Mouse (Mus musculus): ENCODE measurements around the gene Ipmk. TPM values are rescaled to one million over a fixed set of nuclear protein-coding genes. Genes with fewer than 3 reads are reported as not detected.

Ipmk gene
- total and polyA plus RNA-seq, 3 experiments, result 14.7 to 27.1 (median 23.8) TPM

DNA sequence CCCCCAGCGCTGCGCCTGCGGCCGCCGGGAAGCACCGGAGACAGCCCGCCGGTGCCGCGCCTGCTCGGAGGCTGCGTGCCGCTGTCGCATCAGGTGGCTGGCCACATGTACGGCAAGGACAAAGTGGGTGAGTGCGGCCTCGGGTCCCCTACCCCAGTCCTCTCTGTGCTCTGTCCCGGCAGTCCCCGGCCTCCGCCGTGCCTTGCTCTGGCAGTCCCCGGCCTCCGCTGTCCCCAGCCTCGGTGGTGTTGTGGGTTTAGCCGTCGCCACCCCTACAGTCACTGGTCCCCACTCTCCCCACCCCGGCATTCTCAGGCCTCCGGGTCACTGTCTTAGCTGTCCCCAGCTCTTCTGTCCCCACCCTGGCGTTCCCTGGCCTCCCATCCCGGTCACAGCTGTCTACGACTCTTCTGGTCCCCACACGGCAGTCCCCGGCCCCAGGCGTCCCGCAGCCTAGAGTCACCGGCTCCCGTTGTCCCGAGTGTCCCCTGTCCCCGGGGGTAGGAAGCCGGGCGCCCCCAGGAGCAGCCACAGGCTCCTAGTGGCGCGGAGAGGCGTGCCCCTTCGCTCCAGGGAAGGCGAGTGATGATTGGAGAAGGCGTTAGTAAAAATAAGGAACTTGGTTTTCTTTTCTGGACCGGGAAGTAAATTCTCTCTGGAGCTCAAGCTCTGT is 537 bp downstream of the Ipmk start:
- peaks cover 7% of the 10 kb centered on the region for H3K79me2 ChIP-seq (replicated peaks; ENCODE audit: control insufficient read depth, extremely low read depth, insufficient read depth, poor library complexity, severe bottlenecking)
- peak overlapping the region; percentile 25 for H3K27ac ChIP-seq (ENCODE audit: insufficient read depth, low read depth)
- dilution Hi-C loops (cut with MboI; ENCODE audit: extremely low pct_ligation_motif_present, extremely low pct_unique_long_range_greater_than_20kb, low sequenced_read_pairs), result no loop called here
- H3K4me1 ChIP-seq (ENCODE audit: control insufficient read depth in 1 of 2, insufficient read depth in 2 of 2), result peaks cover 2 to 50% of the 10 kb centered on the region in 2 experiments; a peak in 2 of 4 replicates
- no peaks in the 10 kb centered on the region for H3K9me3 ChIP-seq (replicated peaks; ENCODE audit: low read length)
- H3K27me3 ChIP-seq (replicated peaks), result no peaks in the 10 kb centered on the region
- H3K36me3 ChIP-seq (replicated peaks in 1 of 2; ENCODE audit: control insufficient read depth in 1 of 2, insufficient read depth in 1 of 2, low read length in 1 of 2), result peaks cover 6 to 31% of the 10 kb centered on the region in 2 experiments
- H3K9ac ChIP-seq (ENCODE audit: insufficient read depth, low read depth), result peak overlapping the region; percentile 63
- H3K4me2 ChIP-seq (ENCODE audit: insufficient read depth, low read depth, poor library complexity, severe bottlenecking), result peak overlapping the region; percentile 77; the same call in 1 of the 2 replicates
- TF ChIP-seq SMC3 (IDR thresholded peaks at IDR 0.05; ENCODE audit: low read depth, low read length) (no peak), BHLHE40 (IDR thresholded peaks at IDR 0.05; ENCODE audit: low read depth, low read length) (0 out of 2 replicates have a peak, but pooled peaks have one; percentile 9), MXI1 (IDR thresholded peaks at IDR 0.05; ENCODE audit: low read depth, low read length) (peak; percentile 54; the same call in 1 of the 2 replicates), USF1 (IDR thresholded peaks at IDR 0.05; ENCODE audit: low read depth, low read length) (no peak), MAX (IDR thresholded peaks at IDR 0.05; ENCODE audit: low read length) (0 out of 2 replicates have a peak, but pooled peaks have one; percentile 34), UBTF (IDR thresholded peaks at IDR 0.05; ENCODE audit: low read depth, low read length) (peak; percentile 84; the same call in 1 of the 2 replicates), RCOR1 (conservative IDR thresholded peaks at IDR 0.05; ENCODE audit: low read depth, low read length) (no peak), MEF2A (IDR thresholded peaks at IDR 0.05; ENCODE audit: borderline replicate concordance, low read depth, low read length) (no peak)
- in situ Hi-C loops (cut with MboI; ENCODE audit: low pct_ligation_motif_present, low pct_unique_long_range_greater_than_20kb, low sequenced_read_pairs), result loop anchor here (10.0 kb wide), 1 partner anchor 47 kb away; no protein-coding TSS in a partner anchor
- H3K4me3 ChIP-seq (replicated peaks in 1 of 3; ENCODE audit: low read depth in 2 of 3, low read length in 2 of 3, poor library complexity in 1 of 3), result peak overlapping the region; percentile 85 to 96 (median 95)
- peak; percentile 30 for DNase-seq (ENCODE audit: extremely low read depth)

DNA sequence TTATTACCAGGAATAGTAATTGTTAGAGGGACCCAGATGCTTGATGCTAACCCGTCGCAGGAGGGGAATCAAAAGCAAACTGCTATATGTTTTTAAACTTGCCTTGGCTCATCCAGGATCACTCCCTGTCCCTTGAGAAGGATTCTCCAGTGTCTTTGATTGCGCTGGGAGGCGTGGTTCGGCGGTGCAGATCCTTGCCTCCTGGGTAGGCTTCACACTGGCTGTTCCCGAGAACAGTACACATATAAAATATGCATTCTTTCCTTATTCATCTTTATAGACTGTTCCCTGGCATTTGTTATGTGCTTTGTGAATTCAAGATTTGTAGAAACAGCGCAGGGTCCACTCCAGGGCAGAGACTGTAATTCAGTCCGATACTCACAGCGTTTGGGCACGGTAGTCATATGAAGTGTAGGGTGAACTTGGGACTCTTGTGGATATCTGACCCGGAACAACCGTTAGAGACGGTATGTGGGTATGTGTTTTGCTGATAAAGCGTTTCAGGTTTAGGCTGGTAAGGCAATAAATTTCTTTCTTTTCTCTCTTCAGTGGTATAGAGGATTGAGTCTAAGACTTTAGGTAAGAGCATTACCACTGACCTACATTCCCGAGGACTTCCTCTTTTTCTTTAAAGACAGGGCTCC is 1.2 kb downstream of the Ipmk start:
- Histone ChIP-seq H3K79me2 (replicated peaks; ENCODE audit: control insufficient read depth, extremely low read depth, insufficient read depth, poor library complexity, severe bottlenecking) (peaks cover 2% of the 10 kb centered on the region), H3K9me3 (replicated peaks; ENCODE audit: low read length) (no peaks in the 10 kb centered on the region), H3K27ac (ENCODE audit: insufficient read depth, low read depth) (no peak overlapping the region), H3K36me3 (replicated peaks in 1 of 2; ENCODE audit: control insufficient read depth in 1 of 2, insufficient read depth in 1 of 2, low read length in 1 of 2) (peaks cover 6 to 34% of the 10 kb centered on the region in 2 experiments), H3K4me3 (replicated peaks in 1 of 3; ENCODE audit: low read depth in 2 of 3, low read length in 2 of 3, poor library complexity in 1 of 3) (peak overlapping the region; percentile 85 to 96 (median 95)), H3K4me2 (ENCODE audit: insufficient read depth, low read depth, poor library complexity, severe bottlenecking) (peak overlapping the region; percentile 77), H3K4me1 (ENCODE audit: control insufficient read depth in 1 of 2, insufficient read depth in 2 of 2) (peaks cover 2 to 44% of the 10 kb centered on the region in 2 experiments; a peak in 2 of 4 replicates), H3K9ac (ENCODE audit: insufficient read depth, low read depth) (peak overlapping the region; percentile 63), H3K27me3 (replicated peaks) (no peaks in the 10 kb centered on the region)
- dilution Hi-C loops (cut with MboI; ENCODE audit: extremely low pct_ligation_motif_present, extremely low pct_unique_long_range_greater_than_20kb, low sequenced_read_pairs), result no loop called here
- no peak for TF ChIP-seq PAX5 (IDR thresholded peaks at IDR 0.05; ENCODE audit: low read length)
- TF ChIP-seq MAFK (IDR thresholded peaks at IDR 0.05; ENCODE audit: insufficient replicate concordance, low read length), result peak; percentile 60; the same call in 1 of the 2 replicates
- no peak for DNase-seq (ENCODE audit: extremely low read depth)
- in situ Hi-C loops (cut with MboI; ENCODE audit: low pct_ligation_motif_present, low pct_unique_long_range_greater_than_20kb, low sequenced_read_pairs), result loop anchor here (10.0 kb wide), 1 partner anchor 46 kb away; no protein-coding TSS in a partner anchor
